Mouse (Mus musculus): ENCODE results near the gene Rbfox3.

DNA sequence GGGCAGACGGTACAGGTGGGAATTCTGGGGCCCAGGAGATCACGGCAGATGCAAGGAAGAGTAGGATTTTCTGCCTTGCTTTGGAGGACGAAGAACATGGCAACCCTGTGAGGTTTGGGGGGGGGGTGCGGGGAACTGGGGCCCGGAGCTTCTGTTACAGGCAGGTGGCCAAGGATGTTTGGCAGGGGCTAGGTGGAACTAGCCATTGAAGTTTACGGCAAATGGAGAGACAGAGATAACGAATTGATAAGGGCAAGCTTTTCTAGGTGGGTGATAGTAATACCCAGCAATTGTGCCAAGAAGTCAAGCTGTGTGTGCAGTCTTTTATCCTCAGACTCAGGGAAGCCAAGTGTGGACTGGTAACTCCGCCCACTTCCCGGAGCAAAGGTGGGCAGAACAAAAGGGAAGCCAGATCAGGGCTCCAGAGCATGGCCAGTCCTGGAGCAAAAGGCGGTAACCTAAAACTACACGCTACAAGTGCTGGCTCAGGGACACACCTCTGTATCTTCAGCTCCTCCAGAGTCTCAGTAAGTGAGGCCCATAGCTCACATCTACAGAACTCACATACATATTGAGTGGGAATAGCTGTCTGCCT lies 443.9 kb downstream of the Rbfox3 start:
- TF ChIP-seq CTCF (IDR thresholded peaks at IDR 0.05; ENCODE audit: extremely low read depth, insufficient read length, insufficient replicate concordance, low read depth, low read length) (no peak), POLR2A (IDR thresholded peaks at IDR 0.05; ENCODE audit: low read depth, low read length) (no peak)

Data from small intestine, adult 2 months (tissue).